Mouse (Mus musculus) small intestine, adult 2 months (tissue): Measurements from ENCODE around the gene Dr1. TPM values are rescaled to one million over a fixed set of nuclear protein-coding genes. Genes with fewer than 3 reads are reported as not detected.
"Not testable (repeated sequence)": the region's sequence is repeated elsewhere in the genome, so short reads cannot be mapped to it uniquely, and the experiment has no call there.

Source experiments
- H3K27ac ChIP-seq: fragments of 200-500 bp; 2 replicates; pipeline ENCODE4 v1.5.1; 2012; ENCODE audit warnings: low read depth, low read length, control low read depth, inconsistent platforms; ENCODE audit not compliant: insufficient read depth
- H3K27me3 ChIP-seq: fragments of 200-500 bp; 2 replicates; pipeline ENCODE4 v1.6.1; 2012; ENCODE audit warnings: mild to moderate bottlenecking, moderate library complexity, low read length, inconsistent platforms; ENCODE audit not compliant: control insufficient read depth, insufficient read depth
- H3K36me3 ChIP-seq: fragments of 200-500 bp; 2 replicates; pipeline ENCODE4 v1.6.1; 2012; ENCODE audit warnings: mild to moderate bottlenecking, low read length, control low read depth, inconsistent platforms; ENCODE audit not compliant: control insufficient read depth, insufficient read depth
- H3K4me1 ChIP-seq: fragments of 200-500 bp; 2 replicates; pipeline ENCODE4 v1.6.1; 2012; ENCODE audit warnings: low read length, inconsistent platforms, mixed read lengths; ENCODE audit not compliant: control insufficient read depth, insufficient read depth, insufficient read length
- H3K4me3 ChIP-seq: fragments of 200-500 bp; 2 replicates; pipeline ENCODE4 v1.5.1; 2012; ENCODE audit warnings: low read depth, mild to moderate bottlenecking, control low read depth, inconsistent platforms, low read length, moderate library complexity
- CTCF ChIP-seq: fragments of 200-500 bp; IDR thresholded peaks from 2 replicates; pipeline ENCODE4 v1.5.1; 2012; ENCODE audit warnings: low read depth, mild to moderate bottlenecking, control low read depth, inconsistent platforms, low read length, moderate library complexity, mixed read lengths; ENCODE audit not compliant: insufficient replicate concordance, insufficient read length; ENCODE audit errors: extremely low read depth
- POLR2A ChIP-seq: fragments of 200-500 bp; IDR thresholded peaks from 2 replicates; pipeline ENCODE4 v1.6.1; 2012; ENCODE audit warnings: low read depth, mild to moderate bottlenecking, control low read depth, inconsistent platforms, low read length, moderate library complexity
- WGBS: fragments of 180-500 bp; shearing (Covaris S2); methylation state at CpG from one replicate; pipeline ENCODE4 v1.1.7; 2018; 5-methylcytosine and 5-hydroxymethylcytosine counted together
- polyA plus RNA-seq: library from polyadenylated mRNA; depleted of rRNA; stranded (reverse); fragments of >200 nt; gene quantifications from 2 replicates; pipeline ENCODE4 v1.2.3, GENCODE M21; 2012

Dr1 gene
- polyA plus RNA-seq, 1 experiment = 15.8 TPM

GRCm38 (mm10) chr5:108266990-108267389 lies 1.7 kb upstream of the Dr1 start:
- H3K36me3 ChIP-seq = no peaks in the 10 kb centered on the region

GRCm38 (mm10) chr5:108269063-108269810 lies 540 bp downstream of the Dr1 start:
- Histone ChIP-seq H3K4me3 (peak overlapping the region; percentile 97), H3K27me3 (no peaks in the 10 kb centered on the region), H3K36me3 (peaks cover 3% of the 10 kb centered on the region), H3K27ac (peak overlapping the region; percentile 80), H3K4me1 (peaks cover 9% of the 10 kb centered on the region)
- under 1% methylated on average over 44 of the region's 44 CpGs for WGBS
- TF ChIP-seq POLR2A (0 out of 2 replicates have a peak, but pooled peaks have one; percentile 1), CTCF (peak; percentile 3; the same call in 1 of the 2 replicates)

More at GRCm38 (mm10) chr5:108266990-108267389, 1.7 kb upstream of the Dr1 start:
- no peak overlapping the region for H3K4me3 ChIP-seq
- peak overlapping the region; percentile 46; the same call in 1 of the 2 replicates for H3K27ac ChIP-seq
- H3K27me3 ChIP-seq = no peaks in the 10 kb centered on the region
- no peak for TF ChIP-seq POLR2A
- no peak for TF ChIP-seq CTCF
- peaks cover 9% of the 10 kb centered on the region for H3K4me1 ChIP-seq

GRCm38 (mm10) chr5:108269811-108270151 lies 1.1 kb downstream of the Dr1 start:
- Histone ChIP-seq H3K4me3 (peak overlapping the region; percentile 97; the same call in 1 of the 2 replicates), H3K4me1 (peaks cover 9% of the 10 kb centered on the region), H3K36me3 (peaks cover 4% of the 10 kb centered on the region), H3K27ac (peak overlapping the region; percentile 80), H3K27me3 (no peaks in the 10 kb centered on the region)
- no peak for TF ChIP-seq CTCF
- TF ChIP-seq POLR2A = no peak
- WGBS = 1% methylated on average over 7 of the region's 7 CpGs

GRCm38 (mm10) chr5:108270415-108270814 lies 1.7 kb downstream of the Dr1 start:
- Histone ChIP-seq H3K36me3 (peaks cover 5% of the 10 kb centered on the region), H3K4me3 (peak overlapping the region; percentile 43), H3K27ac (no peak overlapping the region), H3K27me3 (no peaks in the 10 kb centered on the region), H3K4me1 (peaks cover 7% of the 10 kb centered on the region)
- 7% methylated on average over 9 of the region's 9 CpGs for WGBS
- no peak for TF ChIP-seq POLR2A
- no peak for TF ChIP-seq CTCF

- not testable (repeated sequence) for H3K36me3 ChIP-seq, H3K27me3 ChIP-seq, H3K27ac ChIP-seq, H3K4me3 ChIP-seq, H3K4me1 ChIP-seq
- WGBS = 86% methylated on average over 6 of the region's 6 CpGs
These were observed 2.6 kb downstream of the Dr1 start for GRCm38 (mm10) chr5:108271345-108271744.

- 21% methylated on average over 2 of the region's 2 CpGs for WGBS
These were observed 18.3 kb downstream of the Dr1 start for GRCm38 (mm10) chr5:108286957-108287356.

GRCm38 (mm10) chr5:108301567-108301966 lies 32.9 kb downstream of the Dr1 start:
- H3K4me3 ChIP-seq = no peak overlapping the region
- H3K4me1 ChIP-seq = no peaks in the 10 kb centered on the region
- no peak overlapping the region for H3K27ac ChIP-seq
- TF ChIP-seq POLR2A = no peak
- WGBS = 56% methylated on average over 3 of the region's 3 CpGs
- no peaks in the 10 kb centered on the region for H3K36me3 ChIP-seq
- H3K27me3 ChIP-seq = no peaks in the 10 kb centered on the region

More at GRCm38 (mm10) chr5:108286957-108287356, 18.3 kb downstream of the Dr1 start:
- TF ChIP-seq CTCF = no peak
- TF ChIP-seq POLR2A = no peak
- H3K4me3 ChIP-seq = no peak overlapping the region
- no peak overlapping the region for H3K27ac ChIP-seq
- peaks cover 3% of the 10 kb centered on the region; the same call in 1 of the 2 replicates for H3K4me1 ChIP-seq
- H3K27me3 ChIP-seq = no peaks in the 10 kb centered on the region
- no peaks in the 10 kb centered on the region for H3K36me3 ChIP-seq
